Mouse (Mus musculus) embryonic fibroblast, embryonic 13.5 days (primary cell): Measurements from ENCODE around the gene Gm9733. TPM values are rescaled to one million over a fixed set of nuclear protein-coding genes. Genes with fewer than 3 reads are reported as not detected.

Experiments
- H3K27ac ChIP-seq: 2 replicates; pipeline ENCODE4 v1.5.1; 2012; ENCODE audit warnings: low read length, control low read depth, inconsistent platforms; ENCODE audit not compliant: insufficient read depth
- H3K4me1 ChIP-seq: 2 replicates; pipeline ENCODE4 v1.6.1; 2011; ENCODE audit warnings: low read length; ENCODE audit not compliant: control insufficient read depth, insufficient read depth
- H3K4me3 ChIP-seq: 2 replicates; pipeline ENCODE4 v1.5.1; 2011; ENCODE audit warnings: mild to moderate bottlenecking, control low read depth, low read length; ENCODE audit not compliant: insufficient read depth
- CTCF ChIP-seq: IDR thresholded peaks from 2 replicates; pipeline ENCODE4 v1.5.1; 2011; ENCODE audit warnings: mild to moderate bottlenecking, control low read depth, low read length, moderate library complexity, borderline replicate concordance; ENCODE audit not compliant: insufficient read depth
- POLR2A ChIP-seq: IDR thresholded peaks from 2 replicates; pipeline ENCODE4 v1.6.1; 2011; ENCODE audit warnings: low read depth, mild to moderate bottlenecking, control low read depth, low read length, moderate library complexity
- polyA plus RNA-seq: library from polyadenylated mRNA; stranded (reverse); fragments of >200 nt; gene quantifications from 2 replicates; pipeline ENCODE4 v1.2.4, GENCODE M21; 2011; ENCODE audit warnings: low read depth; ENCODE audit not compliant: missing spikeins, insufficient read length

Gm9733 gene
- polyA plus RNA-seq, 1 experiment: not detected

DNA sequence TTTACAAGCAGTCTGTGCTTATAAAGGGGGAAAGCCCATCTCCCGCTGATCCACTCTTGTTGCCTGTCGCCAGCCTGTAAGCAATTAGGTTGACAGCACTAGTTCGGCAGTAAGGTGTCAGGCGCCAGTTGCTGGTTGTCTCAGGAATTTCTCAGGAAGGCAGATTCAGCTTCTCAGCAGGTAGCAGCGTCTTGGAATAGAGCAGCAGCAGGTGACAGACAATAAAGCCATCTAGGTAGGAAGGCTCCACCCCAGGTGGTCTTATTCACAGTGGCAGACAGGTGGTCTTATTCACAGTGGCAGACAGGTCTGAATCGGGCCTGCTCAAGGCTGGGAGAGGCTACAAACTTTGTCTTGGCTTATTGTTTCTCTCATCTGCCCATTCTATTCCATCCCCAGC lies 76.4 kb downstream of the Gm9733 start:
- H3K4me1 ChIP-seq: no peaks in the 10 kb centered on the region
- no peak overlapping the region for H3K27ac ChIP-seq
- no peak overlapping the region for H3K4me3 ChIP-seq
- TF ChIP-seq POLR2A: no peak
- TF ChIP-seq CTCF: no peak

Other genes starting within 250 kb of the Gm9733 start
- gene Sirpb1a, start 94.2 kb upstream of the Gm9733 start, polyA plus RNA-seq: not detected in 2 replicates
- gene Sirpb1b, start 242.8 kb upstream of the Gm9733 start, polyA plus RNA-seq: not detected in 2 replicates